Mouse (Mus musculus) cerebellum, postnatal 36 days (tissue): Measurements from ENCODE around the gene Vmn1r35.
"Not testable (repeated sequence)": the region's sequence is repeated elsewhere in the genome, so short reads cannot be mapped to it uniquely, and the experiment has no call there.

Experiments used
- DNase-seq, 2 experiments: peaks; one replicate each; pipeline ENCODE4 v3.0.0; 2021 to 2022; ENCODE audit warnings: mixed read lengths in 2 of 2

Vmn1r35 gene

DNA sequence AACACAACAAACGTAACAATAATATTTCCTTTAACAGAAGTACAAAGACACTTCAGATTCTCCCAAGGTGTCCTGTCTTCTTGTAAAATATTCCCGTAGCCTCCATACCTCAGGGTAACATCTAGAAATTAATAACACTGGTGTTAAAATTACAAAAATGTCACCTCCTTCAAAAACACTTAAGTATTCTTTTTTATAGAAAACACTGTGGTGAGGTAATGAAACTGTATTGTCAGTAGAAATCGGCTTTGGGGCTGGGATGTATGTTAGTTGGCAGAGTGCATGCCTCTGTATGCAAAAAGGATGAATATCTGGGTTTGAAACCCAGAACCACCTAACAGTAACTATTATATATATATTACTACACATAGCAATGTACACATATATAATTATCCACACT is at the start of gene Vmn1r35:
Gene Vmn1r35, minus strand, starts transcription at position 101 of the 400 bp plus-strand sequence.
- DNase-seq: no peak

DNA sequence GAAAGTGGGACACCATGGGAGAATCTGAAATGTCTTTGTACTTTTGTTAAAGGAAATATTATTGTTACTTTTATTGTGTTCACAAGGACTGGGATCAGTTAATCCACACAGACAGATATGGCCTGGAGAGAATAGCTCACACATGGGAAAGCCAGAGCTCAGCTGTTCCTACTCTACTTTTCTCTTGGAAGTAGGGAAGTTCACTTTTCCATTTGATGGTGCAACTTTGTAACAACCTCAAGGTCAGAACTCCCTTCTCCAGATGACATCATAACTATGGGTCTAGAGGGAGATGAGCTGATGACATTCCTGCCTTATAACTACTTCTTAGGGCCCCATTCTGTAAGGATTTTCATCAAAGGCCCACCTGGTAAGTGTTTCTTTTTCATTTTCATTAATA is 43.4 kb upstream of the Vmn1r35 start, which contains the start of gene Vmn1r37:
Gene Vmn1r37, plus strand, starts transcription at position 301 of the 400 bp plus-strand sequence.
- not testable (repeated sequence) for DNase-seq

DNA sequence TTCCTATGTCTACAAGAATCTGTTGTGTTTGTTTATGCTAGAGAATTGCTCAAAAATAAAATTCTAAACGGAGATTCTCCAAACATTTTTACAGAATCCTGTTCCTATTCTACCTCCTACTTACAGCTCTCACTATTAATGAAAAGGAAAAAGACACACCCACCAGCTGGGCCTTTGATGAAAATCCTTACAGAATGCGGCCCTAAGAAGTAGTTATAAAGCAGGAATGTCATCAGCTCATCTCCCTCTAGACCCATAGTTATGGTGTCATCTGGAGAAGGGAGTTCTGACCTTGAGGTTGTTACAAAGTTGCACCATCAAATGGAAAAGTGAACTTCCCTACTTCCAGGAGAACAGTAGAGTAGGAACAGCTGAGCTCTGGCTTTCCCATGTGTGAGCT is 33.4 kb upstream of the Vmn1r35 start, which contains the start of gene Vmn1r36:
Gene Vmn1r36, minus strand, starts transcription at position 101 of the 400 bp plus-strand sequence.
- DNase-seq: not testable (repeated sequence)

DNA sequence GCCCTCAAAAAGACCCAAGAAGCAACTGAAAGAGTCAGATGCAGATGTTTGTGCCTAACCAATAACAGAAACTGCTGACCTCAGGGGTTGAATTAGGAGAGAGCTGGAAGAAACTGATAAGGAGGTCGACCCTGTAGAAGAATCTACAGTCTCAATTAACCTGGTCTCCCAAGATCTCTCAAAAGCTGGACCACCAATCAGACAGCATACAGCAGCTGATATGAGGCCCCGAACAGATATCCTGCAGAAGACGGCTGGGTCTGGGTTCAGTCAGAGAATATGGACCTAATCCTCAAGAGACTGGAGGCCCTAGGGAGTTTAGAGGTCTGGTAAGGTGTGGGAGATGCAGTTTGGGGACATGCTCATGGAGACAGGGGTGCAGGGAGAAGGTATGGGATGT is 28.1 kb upstream of the Vmn1r35 start:
- DNase-seq: no peak

DNA sequence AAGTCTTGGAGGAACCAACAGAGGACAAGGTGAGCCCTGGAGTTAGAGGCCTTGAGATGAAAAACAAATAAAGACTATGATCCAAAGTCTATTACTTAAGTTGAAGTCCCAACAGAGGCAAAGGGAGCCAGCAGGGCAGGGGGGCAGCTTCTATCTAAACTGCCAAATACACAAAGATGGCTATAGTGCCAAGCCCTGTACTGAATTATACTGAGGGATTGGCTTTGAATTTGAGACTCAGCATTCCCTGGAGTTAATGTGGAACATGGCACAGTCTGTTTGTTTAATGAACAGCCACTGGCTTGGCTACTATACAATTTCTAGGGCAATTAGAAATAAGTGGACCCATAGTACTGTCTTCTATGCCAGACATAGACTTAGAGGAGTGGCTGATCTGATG is 23.2 kb upstream of the Vmn1r35 start:
- no peak for DNase-seq

DNA sequence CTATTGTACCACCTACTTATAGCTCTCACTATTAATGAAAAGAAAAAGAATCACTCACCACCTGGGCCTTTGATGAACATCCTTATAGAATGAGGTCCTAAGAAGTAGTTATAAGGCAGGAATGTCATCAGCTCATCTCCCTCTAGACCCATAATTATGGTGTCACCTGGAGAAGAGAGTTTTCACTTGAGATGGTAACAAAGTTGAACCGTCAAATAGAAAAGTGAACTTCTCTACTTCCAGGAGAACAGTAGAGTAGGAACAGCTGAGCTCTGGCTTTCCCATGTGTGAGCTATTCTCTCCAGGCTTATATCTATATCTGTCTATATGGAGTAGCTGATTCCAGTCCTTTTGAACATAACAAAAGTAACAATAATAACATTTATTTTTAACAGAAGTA is 41.9 kb downstream of the Vmn1r35 start, which contains the start of gene Vmn1r34:
Gene Vmn1r34, minus strand, starts transcription at position 101 of the 400 bp plus-strand sequence.
- DNase-seq: no peak
